Mouse (Mus musculus): ENCODE data around the gene Ppil3.

DNA sequence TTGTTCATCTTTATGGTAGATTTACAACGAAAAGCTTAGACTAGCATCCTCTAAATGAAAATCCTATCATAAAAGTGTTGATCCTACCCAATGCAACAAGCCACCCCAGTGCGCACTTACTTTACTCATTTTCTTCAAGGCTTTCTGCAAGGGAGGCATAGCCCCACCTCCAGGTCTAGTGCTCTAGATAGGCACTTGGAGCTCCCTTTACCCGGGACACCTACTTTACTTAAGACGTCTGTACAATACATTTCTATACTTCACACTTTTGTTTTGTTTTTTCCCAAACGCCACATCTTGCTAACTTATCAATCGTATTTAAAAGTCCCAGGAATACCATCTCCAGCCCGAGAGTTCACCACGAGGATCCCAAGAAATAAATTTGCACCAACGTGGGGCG is 595 bp downstream of the Ppil3 start:
- no peak for TF ChIP-seq CTCF (IDR thresholded peaks at IDR 0.05)
- no peak for TF ChIP-seq EP300 (IDR thresholded peaks at IDR 0.05)

Data from lung, postnatal 0 days (tissue).